Mouse (Mus musculus): ENCODE measurements at regions not wholly inside any gene's neighbourhood (a gene's known extent, or its start where the extent isn't known, plus 50 kb on each side); places are given as distances from the start of the nearest gene placed in this dataset.

GRCm38 (mm10) chr11:64924989-64925388 is 53.8 kb upstream of the Elac2 start:
- DNase-seq = no peak

DNA sequence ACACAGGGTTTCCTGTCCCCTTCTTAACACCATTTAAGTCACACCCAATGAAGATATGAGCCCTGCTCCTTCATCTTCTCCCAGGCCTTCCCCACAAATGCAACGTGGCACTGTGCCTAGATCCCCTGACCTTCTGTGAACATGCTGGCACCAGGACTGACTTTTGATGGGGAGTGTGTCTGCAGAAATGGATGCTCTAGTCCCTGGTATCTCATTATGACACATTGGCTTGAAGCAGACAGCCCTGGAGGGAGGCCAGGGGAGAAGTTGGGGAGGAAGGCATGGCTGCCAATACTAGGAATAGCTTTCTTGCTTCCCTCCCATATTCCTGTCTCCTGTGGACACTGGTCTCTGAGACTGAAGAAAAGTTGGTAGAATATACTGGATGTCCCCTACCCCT is 52.9 kb upstream of the Elac2 start:
- peak; percentile 77 to 87 for DNase-seq

All from cerebellum, postnatal 10 days (tissue).